In the genomic region with DNA sequence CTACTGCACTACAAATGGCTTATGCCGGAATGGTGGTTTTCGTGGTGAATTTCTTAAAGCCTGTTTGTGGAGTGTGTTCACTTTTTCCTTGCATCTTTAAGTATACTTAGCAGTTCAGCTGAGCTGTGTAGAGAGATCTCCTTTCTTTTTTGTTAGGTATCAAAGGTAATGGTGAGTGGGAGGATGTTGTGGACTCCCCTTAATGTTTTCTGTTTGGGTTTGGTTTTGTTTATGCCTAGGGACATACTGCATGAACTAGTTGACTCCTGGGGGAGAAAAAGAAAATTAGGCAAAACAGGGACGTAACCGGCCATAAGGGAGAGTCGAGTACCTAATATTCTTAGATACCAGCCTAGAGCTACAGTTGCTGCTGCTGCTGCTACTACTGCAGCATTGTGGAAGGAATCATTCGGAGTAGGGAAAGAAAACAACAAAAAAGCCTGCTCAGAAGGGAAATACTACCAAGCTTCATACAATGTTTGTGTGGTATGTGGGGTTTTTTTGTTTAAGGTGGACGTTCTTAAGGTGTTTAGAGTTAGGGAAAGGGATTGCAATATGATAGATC, we compare ENCODE assay signal across 7 mouse cellular contexts. TPM values are rescaled to one million over a fixed set of nuclear protein-coding genes. Genes with fewer than 3 reads are reported as not detected.
DNase-seq lines count a peak whose midpoint lies in the region; ATAC-seq and TF ChIP-seq lines count a peak whose summit lies in the region.

No protein-coding gene starts in this region.

- peak overlapping the region; percentile 87; the same call in 1 of the 2 replicates for H3K9ac ChIP-seq in embryonic facial prominence, embryonic 15.5 days
- H3K9ac ChIP-seq in limb, embryonic 13.5 days, result peak overlapping the region; percentile 99

- H3ac ChIP-seq in C2C12 (ENCODE audit: control insufficient read depth, insufficient read length, low read depth), result peak overlapping the region; percentile 90

- ATAC-seq in embryonic facial prominence, embryonic 15.5 days (ENCODE audit: insufficient number of reproducible peaks, low FRiP score, low TSS enrichment, low read depth), result no peak
- ATAC-seq in limb, embryonic 13.5 days (ENCODE audit: low FRiP score, low read depth), result no peak
- ATAC-seq in granulocyte monocyte progenitor cell, adult 5-6 weeks (replicated peaks; ENCODE audit: poor library complexity, severe bottlenecking), result no peak

- H3K4me2 ChIP-seq in embryonic facial prominence, embryonic 15.5 days (replicated peaks), result peak overlapping the region; percentile 82
- peak overlapping the region; percentile 75 for H3K4me2 ChIP-seq in limb, embryonic 13.5 days (replicated peaks)

- no peaks in the 10 kb centered on the region for H3K79me2 ChIP-seq in C2C12 (ENCODE audit: control insufficient read depth, insufficient read depth)

- H3K4me1 ChIP-seq in embryonic facial prominence, embryonic 15.5 days, result peaks cover 14% of the 10 kb centered on the region
- peaks cover 22% of the 10 kb centered on the region for H3K4me1 ChIP-seq in limb, embryonic 13.5 days
- H3K4me1 ChIP-seq in small intestine, adult 2 months (ENCODE audit: control insufficient read depth, insufficient read depth, insufficient read length, low read length), result peaks cover 2% of the 10 kb centered on the region; the same call in 1 of the 2 replicates

- peak; percentile 30 for DNase-seq in 3134 (ENCODE audit: extremely low read depth, insufficient read length, low spot score)
- no peak for DNase-seq in spleen, postnatal 36 days (ENCODE audit: low spot score in 2 of 2)

- WGBS in embryonic facial prominence, embryonic 15.5 days, result 6% methylated on average over 7 of the region's 7 CpGs
- WGBS in limb, embryonic 13.5 days, result 2% methylated on average over 7 of the region's 7 CpGs
- WGBS in small intestine, adult 2 months, result 7% methylated on average over 7 of the region's 7 CpGs

- H3K27me3 ChIP-seq in C2C12 (ENCODE audit: control insufficient read depth, insufficient read depth, insufficient read length), result no peaks in the 10 kb centered on the region
- no peaks in the 10 kb centered on the region for H3K27me3 ChIP-seq in embryonic facial prominence, embryonic 15.5 days
- no peaks in the 10 kb centered on the region for H3K27me3 ChIP-seq in limb, embryonic 13.5 days
- no peaks in the 10 kb centered on the region for H3K27me3 ChIP-seq in small intestine, adult 2 months (ENCODE audit: control insufficient read depth, insufficient read depth, low read length)

- TF ChIP-seq POLR2A in small intestine, adult 2 months (IDR thresholded peaks at IDR 0.05; ENCODE audit: low read depth, low read length), result no peak

- no peaks in the 10 kb centered on the region for H3K9me3 ChIP-seq in embryonic facial prominence, embryonic 15.5 days (replicated peaks)
- no peaks in the 10 kb centered on the region for H3K9me3 ChIP-seq in limb, embryonic 13.5 days

- no peaks in the 10 kb centered on the region for H3K36me3 ChIP-seq in C2C12 (ENCODE audit: control insufficient read depth, insufficient read depth)
- H3K36me3 ChIP-seq in embryonic facial prominence, embryonic 15.5 days, result no peaks in the 10 kb centered on the region
- no peaks in the 10 kb centered on the region for H3K36me3 ChIP-seq in limb, embryonic 13.5 days
- no peaks in the 10 kb centered on the region for H3K36me3 ChIP-seq in small intestine, adult 2 months (ENCODE audit: control insufficient read depth, insufficient read depth, low read length)

- no peak for TF ChIP-seq CTCF in C2C12 (IDR thresholded peaks at IDR 0.05; ENCODE audit: control insufficient read depth, insufficient read depth, insufficient read length)
- no peak for TF ChIP-seq CTCF in small intestine, adult 2 months (IDR thresholded peaks at IDR 0.05; ENCODE audit: extremely low read depth, insufficient read length, insufficient replicate concordance, low read depth, low read length)

- H3K4me3 ChIP-seq in C2C12 (ENCODE audit: insufficient read depth, poor library complexity, severe bottlenecking), result no peak overlapping the region
- peak overlapping the region; percentile 90 for H3K4me3 ChIP-seq in embryonic facial prominence, embryonic 15.5 days (replicated peaks)
- peak overlapping the region; percentile 97 for H3K4me3 ChIP-seq in limb, embryonic 13.5 days
- no peak overlapping the region for H3K4me3 ChIP-seq in small intestine, adult 2 months (ENCODE audit: low read depth, low read length)

- H3K79me3 ChIP-seq in C2C12 (ENCODE audit: low read depth), result peaks cover 2% of the 10 kb centered on the region

- peak overlapping the region; percentile 97 for H3K27ac ChIP-seq in embryonic facial prominence, embryonic 15.5 days (replicated peaks)
- peak overlapping the region; percentile 99; the same call in 1 of the 2 replicates for H3K27ac ChIP-seq in limb, embryonic 13.5 days
- peak overlapping the region; percentile 73; the same call in 1 of the 2 replicates for H3K27ac ChIP-seq in small intestine, adult 2 months (ENCODE audit: insufficient read depth, low read depth, low read length)

TF ChIP-seq in C2C12, 6 proteins besides CTCF, POLR2A, EP300 and RAD21:
- TF ChIP-seq MAX (IDR thresholded peaks at IDR 0.05) (no peak), USF1 (IDR thresholded peaks at IDR 0.05; ENCODE audit: low read depth) (no peak), CEBPB (IDR thresholded peaks at IDR 0.05; ENCODE audit: low read depth) (no peak), FOSL1 (IDR thresholded peaks at IDR 0.05; ENCODE audit: insufficient read depth, low read length, poor library complexity, severe bottlenecking) (no peak), MYOG (IDR thresholded peaks at IDR 0.05; ENCODE audit: control insufficient read depth, extremely low read depth, insufficient read length) (no peak), MYOD1 (IDR thresholded peaks at IDR 0.05; ENCODE audit: control insufficient read depth, insufficient read length, low read depth) (no peak)

RNA-seq across cellular contexts. Expression of gene Glcci1, which starts 1.5 kb away (rescaled TPM):
- polyA plus RNA-seq in C2C12 (2012; fragmentation: generic; extraction: Trizol), result 0.54 TPM
- 6.9 and 7.8 TPM in 2 replicates for polyA plus RNA-seq in embryonic facial prominence, embryonic 15.5 days (2015; fragmentation: Nextera tagmentation; extraction: Ambion mirVana)
- 16.1 and 16.6 TPM in 2 replicates for polyA plus RNA-seq in limb, embryonic 13.5 days (2015; fragmentation: Nextera tagmentation; extraction: Ambion mirVana)
- polyA plus RNA-seq in small intestine, adult 2 months (2012; rRNA removed), result 3.2 and 3.5 TPM in 2 replicates
- total RNA-seq in granulocyte monocyte progenitor cell, adult 5-6 weeks (2014; fragmentation: Nextera tagmentation), result 3.7 and 5.7 TPM in 2 replicates
- total RNA-seq in granulocyte monocyte progenitor cell, adult 5-6 weeks (2017), result 2.6 and 3.1 TPM in 2 replicates

Comparison
In these comparisons a context has a peak if more than half of its experiments do, and no peak if none do; other contexts are left out.
1. H3K4me3 ChIP-seq: peak in embryonic facial prominence, embryonic 15.5 days (single experiment) and limb, embryonic 13.5 days (single experiment); none in C2C12 (single experiment) and small intestine, adult 2 months (single experiment).
2. Peak in every context shown above with its lines, with median percentiles within 50 percentile points of each other: H3K27ac ChIP-seq.